Mouse (Mus musculus) myocyte (in vitro differentiated cells): Measurements from ENCODE around the gene Rad54l. TPM values are rescaled to one million over a fixed set of nuclear protein-coding genes. Genes with fewer than 3 reads are reported as not detected.

Source experiments
- H3K27me3 ChIP-seq: one replicate; pipeline ENCODE4 v1.6.1; 2011; ENCODE audit not compliant: control insufficient read depth, insufficient read depth, insufficient read length
- H3K36me3 ChIP-seq: one replicate; pipeline ENCODE4 v1.6.1; 2011; ENCODE audit not compliant: control insufficient read depth, insufficient read depth
- H3K4me2 ChIP-seq: one replicate; pipeline ENCODE4 v1.6.1; 2011; ENCODE audit warnings: low read depth, control low read depth
- H3K4me3 ChIP-seq: one replicate; pipeline ENCODE4 v1.5.1; 2011; ENCODE audit warnings: mild to moderate bottlenecking, control low read depth, moderate library complexity
- H3K79me2 ChIP-seq: one replicate; pipeline ENCODE4 v1.6.1; 2011; ENCODE audit not compliant: control insufficient read depth, insufficient read depth
- H3ac ChIP-seq: one replicate; pipeline ENCODE4 v1.6.1; 2011; ENCODE audit not compliant: control insufficient read depth, insufficient read length
- CEBPB ChIP-seq: IDR thresholded peaks from 2 replicates; pipeline ENCODE4 v1.6.1; 2011; ENCODE audit warnings: mild to moderate bottlenecking, moderate library complexity; ENCODE audit not compliant: poor library complexity, insufficient read depth, severe bottlenecking
- E2F4 ChIP-seq: IDR thresholded peaks from one replicate; pipeline ENCODE4 v1.6.1; 2011; ENCODE audit warnings: mild to moderate bottlenecking, control low read depth, moderate library complexity; ENCODE audit not compliant: insufficient read depth
- MAX ChIP-seq: IDR thresholded peaks from one replicate; pipeline ENCODE4 v1.6.1; 2011; ENCODE audit warnings: low read depth, mild to moderate bottlenecking, control low read depth
- MYOD1 ChIP-seq, 3 experiments: IDR thresholded peaks; one replicate each; pipeline ENCODE4 v1.6.1; 2011; ENCODE audit warnings: control low read depth in 2 of 3, low read depth in 2 of 3, mild to moderate bottlenecking in 2 of 3, moderate library complexity in 1 of 3; ENCODE audit not compliant: insufficient read length in 2 of 3, control insufficient read depth in 1 of 3
- MYOG ChIP-seq, 3 experiments: IDR thresholded peaks; one replicate each; pipeline ENCODE4 v1.6.1; 2011; ENCODE audit warnings: control low read depth in 2 of 3, low read depth in 2 of 3, mild to moderate bottlenecking in 2 of 3; ENCODE audit not compliant: insufficient read length in 2 of 3, control insufficient read depth in 1 of 3, insufficient read depth in 1 of 3
- POLR2A ChIP-seq: IDR thresholded peaks from one replicate; pipeline ENCODE4 v1.6.1; 2011; ENCODE audit warnings: low read depth, mild to moderate bottlenecking, control low read depth, moderate library complexity; ENCODE audit not compliant: insufficient read length
- POLR2AphosphoS2 ChIP-seq: IDR thresholded peaks from one replicate; pipeline ENCODE4 v1.6.1; 2011; ENCODE audit warnings: low read depth, control low read depth; ENCODE audit not compliant: insufficient read length
- REST ChIP-seq: IDR thresholded peaks from one replicate; pipeline ENCODE4 v1.6.1; 2011; ENCODE audit warnings: mild to moderate bottlenecking, control low read depth, moderate library complexity; ENCODE audit not compliant: insufficient read depth, insufficient read length
- SRF ChIP-seq: IDR thresholded peaks from one replicate; pipeline ENCODE4 v1.6.1; 2011; ENCODE audit warnings: low read depth; ENCODE audit not compliant: control insufficient read depth, insufficient read length
- TCF12 ChIP-seq: IDR thresholded peaks from one replicate; pipeline ENCODE4 v1.6.1; 2011; ENCODE audit warnings: mild to moderate bottlenecking, control low read depth; ENCODE audit not compliant: poor library complexity, insufficient read depth, severe bottlenecking
- TCF3 ChIP-seq: IDR thresholded peaks from one replicate; pipeline ENCODE4 v1.6.1; 2011; ENCODE audit warnings: low read depth, control low read depth; ENCODE audit not compliant: insufficient read length
- USF1 ChIP-seq: IDR thresholded peaks from one replicate; pipeline ENCODE4 v1.6.1; 2011; ENCODE audit warnings: low read depth, mild to moderate bottlenecking, control low read depth, moderate library complexity
- polyA plus RNA-seq: library from polyadenylated mRNA; unstranded; fragments of >200 nt; fragmentation: generic; extraction: Trizol; gene quantifications from one replicate; pipeline ENCODE4 v1.2.1, GENCODE M21; 2012; ENCODE audit warnings: missing spikeins

Rad54l gene
- polyA plus RNA-seq, 1 experiment = 2.2 TPM

- no peak for TF ChIP-seq POLR2A
- no peak for TF ChIP-seq REST
- TF ChIP-seq MYOG (IDR thresholded peaks at IDR 0.05; ENCODE audit: control insufficient read depth in 1 of 3, insufficient read depth in 1 of 3, insufficient read length in 2 of 3, low read depth in 2 of 3) = no peak
- no peak for TF ChIP-seq CEBPB
- no peak for TF ChIP-seq MAX
- TF ChIP-seq MYOD1 (IDR thresholded peaks at IDR 0.05; ENCODE audit: control insufficient read depth in 1 of 3, insufficient read length in 2 of 3, low read depth in 2 of 3) = no peak
- no peak for TF ChIP-seq TCF3
- no peak for TF ChIP-seq E2F4
- no peak for TF ChIP-seq SRF
- TF ChIP-seq TCF12 = no peak
- TF ChIP-seq POLR2AphosphoS2 = no peak
- TF ChIP-seq USF1 = no peak
- no peaks in the 10 kb centered on the region for H3K27me3 ChIP-seq
- no peak overlapping the region for H3ac ChIP-seq
- H3K79me2 ChIP-seq = peaks cover 11% of the 10 kb centered on the region
- H3K4me3 ChIP-seq = no peak overlapping the region
- H3K4me2 ChIP-seq = no peak overlapping the region
- H3K36me3 ChIP-seq = peaks cover 32% of the 10 kb centered on the region
These were observed 75.8 kb downstream of the Rad54l start for GRCm38 (mm10) chr4:116047681-116048080.

GRCm38 (mm10) chr4:116046604-116047003 lies 76.9 kb downstream of the Rad54l start:
- no peak for TF ChIP-seq SRF
- TF ChIP-seq REST = no peak
- no peak for TF ChIP-seq USF1
- TF ChIP-seq MYOG (IDR thresholded peaks at IDR 0.05; ENCODE audit: control insufficient read depth in 1 of 3, insufficient read depth in 1 of 3, insufficient read length in 2 of 3, low read depth in 2 of 3) = no peak
- TF ChIP-seq TCF12 = no peak
- no peak for TF ChIP-seq TCF3
- TF ChIP-seq E2F4 = no peak
- no peak for TF ChIP-seq CEBPB
- TF ChIP-seq MAX = no peak
- no peak for TF ChIP-seq MYOD1 (IDR thresholded peaks at IDR 0.05; ENCODE audit: control insufficient read depth in 1 of 3, insufficient read length in 2 of 3, low read depth in 2 of 3)
- no peak for TF ChIP-seq POLR2AphosphoS2
- TF ChIP-seq POLR2A = no peak
- peaks cover 38% of the 10 kb centered on the region for H3K36me3 ChIP-seq
- no peak overlapping the region for H3K4me3 ChIP-seq
- H3K27me3 ChIP-seq = no peaks in the 10 kb centered on the region
- H3K4me2 ChIP-seq = no peak overlapping the region
- peaks cover 2% of the 10 kb centered on the region for H3K79me2 ChIP-seq
- no peak overlapping the region for H3ac ChIP-seq

Other genes starting within 250 kb of the Rad54l start
- gene Kncn, start 239.3 kb downstream of the Rad54l start, polyA plus RNA-seq = not detected
- gene 6430628N08Rik, start 233.0 kb downstream of the Rad54l start, polyA plus RNA-seq = not detected
- 0.01 TPM for gene Dmbx1, start 183.8 kb downstream of the Rad54l start, polyA plus RNA-seq
- 0.08 TPM for gene Faah, start 105.8 kb downstream of the Rad54l start, polyA plus RNA-seq
- gene Nsun4, start 69.8 kb downstream of the Rad54l start, polyA plus RNA-seq = 23.7 TPM
- 835 TPM for gene Uqcrh, start 48.6 kb downstream of the Rad54l start, polyA plus RNA-seq
- 36.1 TPM for gene Lrrc41, start 48.4 kb downstream of the Rad54l start, polyA plus RNA-seq
- gene Pomgnt1, start 150 bp upstream of the Rad54l start, polyA plus RNA-seq = 75.9 TPM
- gene Lurap1, start 27.6 kb upstream of the Rad54l start, polyA plus RNA-seq = 1.5 TPM
- gene Tspan1, start 43.9 kb upstream of the Rad54l start, polyA plus RNA-seq = 0.16 TPM
- not detected for gene 1700042G07Rik, start 49.7 kb upstream of the Rad54l start, polyA plus RNA-seq
- not detected for gene Gm49337, start 49.7 kb upstream of the Rad54l start, polyA plus RNA-seq
- gene Pik3r3, start 97.9 kb upstream of the Rad54l start, polyA plus RNA-seq = 5.7 TPM